Mouse (Mus musculus) CH12.LX (cell line): ENCODE data around the gene Cabin1. TPM values are rescaled to one million over a fixed set of nuclear protein-coding genes. Genes with fewer than 3 reads are reported as not detected.

ENCODE experiments used
- DNase-seq: peaks from one replicate; pipeline ENCODE4 v3.0.0-alpha.2; 2013; ENCODE audit errors: extremely low read depth
- H3K27ac ChIP-seq: 2 replicates; pipeline ENCODE4 v1.5.1; 2012; ENCODE audit warnings: low read depth, mild to moderate bottlenecking, control low read depth, moderate library complexity; ENCODE audit not compliant: insufficient read depth
- H3K27me3 ChIP-seq: replicated peaks from 2 replicates; pipeline ENCODE3; 2012; ENCODE audit warnings: inconsistent platforms
- H3K36me3 ChIP-seq, 2 experiments: replicated peaks in 1 of 2; 2 replicates each; pipeline versions ENCODE3 to v1.6.1; 2012; ENCODE audit warnings: inconsistent platforms in 1 of 2, low read length in 1 of 2, mild to moderate bottlenecking in 1 of 2, mixed read lengths in 1 of 2, moderate library complexity in 1 of 2; ENCODE audit not compliant: control insufficient read depth in 1 of 2, insufficient read depth in 1 of 2
- H3K4me1 ChIP-seq, 2 experiments: 2 replicates each; pipeline ENCODE4 v1.6.1; 2012; ENCODE audit warnings: inconsistent platforms in 1 of 2, moderate library complexity in 1 of 2; ENCODE audit not compliant: insufficient read depth in 2 of 2, control insufficient read depth in 1 of 2
- H3K4me2 ChIP-seq: 2 replicates; pipeline ENCODE4 v1.6.1; 2012; ENCODE audit warnings: low read depth, mild to moderate bottlenecking, control low read depth; ENCODE audit not compliant: poor library complexity, insufficient read depth, severe bottlenecking
- H3K4me3 ChIP-seq, 3 experiments: fragments of 150-350 bp in 1 of 3; sonication (generic) in 1 of 3; replicated peaks in 1 of 3; 2 replicates each; pipeline versions ENCODE3 to v1.5.1; 2011 to 2012; ENCODE audit warnings: low read depth in 2 of 3, low read length in 2 of 3, mild to moderate bottlenecking in 2 of 3, moderate library complexity in 2 of 3, control low read depth in 1 of 3, improper control_type of control experiment in 1 of 3, inconsistent platforms in 1 of 3, mixed read lengths in 1 of 3; ENCODE audit not compliant: poor library complexity in 1 of 3
- H3K79me2 ChIP-seq: replicated peaks from 2 replicates; pipeline ENCODE4 v1.6.1; 2012; ENCODE audit warnings: mild to moderate bottlenecking, moderate library complexity; ENCODE audit not compliant: control insufficient read depth, poor library complexity, insufficient read depth, severe bottlenecking; ENCODE audit errors: extremely low read depth
- H3K9ac ChIP-seq: 2 replicates; pipeline ENCODE4 v1.6.1; 2012; ENCODE audit warnings: low read depth, mild to moderate bottlenecking, control low read depth, moderate library complexity; ENCODE audit not compliant: insufficient read depth
- H3K9me3 ChIP-seq: replicated peaks from 2 replicates; pipeline ENCODE3; 2012; ENCODE audit warnings: low read length, inconsistent platforms, mixed read lengths
- CHD1 ChIP-seq: IDR thresholded peaks from 2 replicates; pipeline ENCODE4 v1.6.1; 2012; ENCODE audit warnings: low read depth, low read length, improper control_type of control experiment, inconsistent platforms
- CTCF ChIP-seq, 2 experiments: IDR thresholded peaks in 1 of 2; conservative IDR thresholded peaks in 1 of 2; 2 replicates each; pipeline ENCODE4 v1.5.1; 2011 to 2012; ENCODE audit warnings: low read depth in 2 of 2, low read length in 2 of 2, improper control_type of control experiment in 1 of 2, inconsistent platforms in 1 of 2, mild to moderate bottlenecking in 1 of 2, moderate library complexity in 1 of 2
- EP300 ChIP-seq: IDR thresholded peaks from 2 replicates; pipeline ENCODE4 v1.6.1; 2011; ENCODE audit warnings: low read length, improper control_type of control experiment
- ETS1 ChIP-seq: conservative IDR thresholded peaks from 2 replicates; pipeline ENCODE4 v1.6.1; 2012; ENCODE audit warnings: low read depth, mild to moderate bottlenecking, inconsistent platforms, low read length, improper control_type of control experiment, moderate library complexity
- GABPA ChIP-seq: IDR thresholded peaks from 2 replicates; pipeline ENCODE4 v1.6.1; 2012; ENCODE audit warnings: low read depth, low read length, improper control_type of control experiment, inconsistent platforms; ENCODE audit not compliant: insufficient replicate concordance
- HCFC1 ChIP-seq: IDR thresholded peaks from 2 replicates; pipeline ENCODE4 v1.6.1; 2012; ENCODE audit warnings: low read depth, mild to moderate bottlenecking, inconsistent platforms, low read length, improper control_type of control experiment
- IRF4 ChIP-seq: IDR thresholded peaks from 2 replicates; pipeline ENCODE4 v1.6.1; 2014; ENCODE audit warnings: low read depth, mild to moderate bottlenecking, inconsistent platforms, low read length, improper control_type of control experiment
- KAT2A ChIP-seq: IDR thresholded peaks from 2 replicates; pipeline ENCODE4 v1.6.1; 2012; ENCODE audit warnings: low read length, improper control_type of control experiment, inconsistent platforms; ENCODE audit not compliant: insufficient replicate concordance
- MAFK ChIP-seq: IDR thresholded peaks from 2 replicates; pipeline ENCODE4 v1.6.1; 2011; ENCODE audit warnings: low read length, improper control_type of control experiment; ENCODE audit not compliant: insufficient replicate concordance
- MAX ChIP-seq: IDR thresholded peaks from 2 replicates; pipeline ENCODE4 v1.6.1; 2011; ENCODE audit warnings: low read length, improper control_type of control experiment
- MXI1 ChIP-seq: IDR thresholded peaks from 2 replicates; pipeline ENCODE4 v1.6.1; 2011; ENCODE audit warnings: mild to moderate bottlenecking, low read depth, low read length, improper control_type of control experiment
- POLR2AphosphoS2 ChIP-seq: IDR thresholded peaks from 2 replicates; pipeline ENCODE4 v1.6.1; 2011; ENCODE audit warnings: low read depth, low read length, improper control_type of control experiment
- RAD21 ChIP-seq: IDR thresholded peaks from 2 replicates; pipeline ENCODE4 v1.6.1; 2011; ENCODE audit warnings: low read depth, mild to moderate bottlenecking, low read length, improper control_type of control experiment, moderate library complexity
- SMC3 ChIP-seq: IDR thresholded peaks from 2 replicates; pipeline ENCODE4 v1.6.1; 2011; ENCODE audit warnings: low read depth, low read length, improper control_type of control experiment
- TBP ChIP-seq: conservative IDR thresholded peaks from 2 replicates; pipeline ENCODE4 v1.6.1; 2011; ENCODE audit warnings: low read depth, low read length, improper control_type of control experiment
- USF2 ChIP-seq: conservative IDR thresholded peaks from 2 replicates; pipeline ENCODE4 v1.6.1; 2011; ENCODE audit warnings: low read depth, low read length, improper control_type of control experiment
- ZMIZ1 ChIP-seq: IDR thresholded peaks from 2 replicates; pipeline ENCODE4 v1.6.1; 2012; ENCODE audit warnings: low read depth, mild to moderate bottlenecking, inconsistent platforms, low read length, improper control_type of control experiment
- dilution Hi-C: fragments of 300-500 bp; cut with MboI; formaldehyde crosslinking; loops from 2 replicates; pipeline ENCODE4 v1.14.3; 2020; ENCODE audit warnings: low sequenced_read_pairs; ENCODE audit not compliant: extremely low pct_unique_long_range_greater_than_20kb, extremely low pct_ligation_motif_present
- in situ Hi-C: fragments of 300-500 bp; cut with MboI; formaldehyde crosslinking; loops from 3 replicates; pipeline ENCODE4 v1.14.3; 2019; ENCODE audit warnings: low sequenced_read_pairs, low pct_ligation_motif_present, low pct_unique_long_range_greater_than_20kb, mixed read lengths
- polyA plus RNA-seq: library from polyadenylated mRNA; unstranded; fragments of >175 nt; gene quantifications from 2 replicates; pipeline ENCODE4 v1.2.1, GENCODE M21; 2012; ENCODE audit warnings: low read depth; ENCODE audit not compliant: insufficient read length
- total RNA-seq, 2 experiments: library from RNA; depleted of rRNA; stranded (reverse); fragments of 300-350 nt in 1 of 2; fragments of >200 nt in 1 of 2; gene quantifications; 2 replicates each; pipeline ENCODE4 v1.2.3; 2012 to 2014

Gene Cabin1
- total and polyA plus RNA-seq, 3 experiments, result 12.0 to 46.0 (median 29.0) TPM

- DNase-seq, result no peak
- Histone ChIP-seq H3K79me2 (no peaks in the 10 kb centered on the region), H3K9ac (no peak overlapping the region), H3K36me3 (no peaks in the 10 kb centered on the region), H3K9me3 (no peaks in the 10 kb centered on the region), H3K4me1 (peaks cover 0 to 10% of the 10 kb centered on the region in 2 experiments; a peak in 1 of 4 replicates), H3K27ac (no peak overlapping the region), H3K27me3 (no peaks in the 10 kb centered on the region), H3K4me2 (no peak overlapping the region), H3K4me3 (no peak overlapping the region)
- TF ChIP-seq TBP, result 0 out of 2 replicates have a peak, but pooled peaks have one; percentile 62
- TF ChIP-seq MAFK, result no peak
- dilution Hi-C loops, result no loop called here
- in situ Hi-C loops, result no loop called here
These were observed 156.9 kb downstream of the Cabin1 start for GRCm38 (mm10) chr10:75607253-75607652.

DNA sequence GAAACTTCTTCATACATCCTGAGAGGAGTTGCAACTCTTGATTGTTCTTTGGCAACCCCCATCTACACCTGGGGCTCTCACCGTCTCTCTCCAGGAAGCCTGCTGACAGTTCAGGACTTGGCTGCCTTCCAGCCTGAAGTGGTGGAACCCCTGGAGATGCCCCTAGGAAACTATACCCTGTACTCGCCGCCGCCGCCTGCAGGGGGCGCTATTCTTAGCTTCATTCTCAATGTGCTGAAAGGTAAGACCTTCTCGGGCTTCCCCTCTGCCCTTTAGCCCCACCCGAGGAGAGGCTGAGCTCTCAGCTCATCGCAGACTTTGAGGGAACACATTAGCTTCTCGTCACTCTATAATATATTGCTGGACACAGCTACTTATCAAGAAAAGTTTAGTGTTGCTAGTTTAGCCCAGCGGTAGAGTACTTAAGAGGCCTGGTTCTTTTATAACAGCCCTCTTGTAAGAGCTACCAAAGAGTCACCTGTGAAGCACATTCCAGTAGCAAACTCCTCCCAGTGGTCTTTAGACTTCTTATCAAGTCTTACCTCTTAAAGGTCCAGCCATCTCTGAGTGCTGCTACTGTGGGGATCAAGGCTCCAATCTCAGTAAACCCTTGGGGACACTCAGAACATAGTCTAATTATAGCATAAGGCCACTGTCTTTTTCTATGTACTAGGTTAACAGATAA, 158.8 kb downstream of the Cabin1 start:
- dilution Hi-C loops, result no loop called here

DNA sequence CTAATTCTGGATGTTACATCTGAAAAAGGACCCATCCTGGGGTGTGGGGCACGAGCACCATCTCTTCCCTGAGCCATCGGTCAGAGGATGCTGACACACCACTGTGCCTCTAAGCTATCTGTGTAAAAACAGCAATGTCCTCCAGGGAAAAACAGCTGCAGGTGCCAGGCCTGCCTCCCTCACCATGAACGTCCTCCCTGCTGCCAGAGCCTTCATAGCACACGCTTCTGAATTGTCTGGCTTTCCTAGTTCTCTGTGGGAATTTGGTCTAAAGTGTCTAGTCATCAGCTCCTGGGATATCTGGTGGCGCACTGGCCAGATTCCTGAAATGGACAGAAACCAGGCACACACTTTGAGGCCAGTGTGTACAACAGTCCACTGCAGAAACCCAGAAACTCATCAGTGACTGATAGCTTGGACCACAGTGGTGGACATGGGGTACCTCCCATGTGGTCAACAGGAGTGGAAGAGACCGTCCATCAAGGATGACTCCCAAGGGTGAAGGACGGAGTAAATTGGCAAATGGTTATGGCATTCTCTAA, 163.9 kb downstream of the Cabin1 start:
- Histone ChIP-seq H3K27ac (no peak overlapping the region), H3K79me2 (no peaks in the 10 kb centered on the region), H3K4me1 (peaks cover 0 to 5% of the 10 kb centered on the region in 2 experiments; a peak in 1 of 4 replicates), H3K27me3 (no peaks in the 10 kb centered on the region), H3K9ac (no peak overlapping the region), H3K4me2 (no peak overlapping the region), H3K36me3 (no peaks in the 10 kb centered on the region), H3K9me3 (peaks cover 13% of the 10 kb centered on the region), H3K4me3 (no peak overlapping the region)
- dilution Hi-C loops, result no loop called here
- TF ChIP-seq MAX (no peak), MXI1 (no peak), ETS1 (no peak), RAD21 (no peak), GABPA (no peak), CTCF (conservative IDR thresholded peaks at IDR 0.05 in 1 of 2, IDR thresholded peaks at IDR 0.05 in 1 of 2; ENCODE audit: low read depth in 2 of 2, low read length in 2 of 2) (no peak), USF2 (no peak), POLR2AphosphoS2 (no peak), HCFC1 (no peak), ZMIZ1 (no peak), CHD1 (no peak), KAT2A (no peak), EP300 (no peak)
- in situ Hi-C loops, result no loop called here
- DNase-seq, result no peak

More for the DNA sequence above, 158.8 kb downstream of the Cabin1 start:
- no peaks in the 10 kb centered on the region for H3K36me3 ChIP-seq
- no peaks in the 10 kb centered on the region for H3K79me2 ChIP-seq
- no peaks in the 10 kb centered on the region for H3K9me3 ChIP-seq
- H3K27ac ChIP-seq, result no peak overlapping the region
- H3K4me1 ChIP-seq, result peaks cover 0 to 10% of the 10 kb centered on the region in 2 experiments; a peak in 1 of 4 replicates
- DNase-seq, result peak; percentile 28
- H3K4me2 ChIP-seq, result no peak overlapping the region
- in situ Hi-C loops, result no loop called here
- H3K27me3 ChIP-seq, result no peaks in the 10 kb centered on the region
- no peak overlapping the region for H3K9ac ChIP-seq
- TF ChIP-seq IRF4 (no peak), CTCF (conservative IDR thresholded peaks at IDR 0.05 in 1 of 2, IDR thresholded peaks at IDR 0.05 in 1 of 2; ENCODE audit: low read depth in 2 of 2, low read length in 2 of 2) (peak in 1 of 2 experiments; percentile 66; a peak in 2 of 4 replicates), SMC3 (peak; percentile 20)
- no peak overlapping the region for H3K4me3 ChIP-seq
